In genomic region chr17:34664472-34664871, GRCm38 (mm10) we compare ENCODE assay signal across 16 mouse cellular contexts. TPM values are rescaled to one million over a fixed set of nuclear protein-coding genes. Genes with fewer than 3 reads are reported as not detected.
"Had no signal": no experiment of that assay in that cellular context is flagged by ENCODE, and none has a peak within 500 bp of the region (broad histone marks: within the 10 kb centered on the region; RNA-seq: fewer than 3 reads in every experiment).

No protein-coding gene starts in this region.

- DNase-seq: retina, postnatal 1 day; right cerebral cortex, adult 18-20 months; right cerebral cortex, postnatal 14 days; right cerebral cortex, postnatal 25 days; right cerebral cortex, postnatal 4 days; spleen, adult 18-20 months; thymus, adult 18-20 months; thymus, adult 2 months; thymus, postnatal 14 days; thymus, postnatal 25 days; thymus, postnatal 36 days; thymus, postnatal 4 days had no signal

- H3K4me3 ChIP-seq: neural tube, embryonic 15.5 days; stomach, embryonic 15.5 days had no signal

- H3K27ac ChIP-seq: neural tube, embryonic 15.5 days; stomach, embryonic 15.5 days; stomach, postnatal 0 days had no signal

RNA-seq across cellular contexts. Expression of gene Tnxb, which starts 5.9 kb away (rescaled TPM):
- total RNA-seq: neutrophil, adult 5-6 weeks had no signal

RNA-seq across cellular contexts. Expression of gene Prrt1, which starts 35.1 kb away (rescaled TPM):
- total RNA-seq: neutrophil, adult 5-6 weeks had no signal
